Mouse (Mus musculus): Measurements from ENCODE around the gene Atp1b1. TPM values are rescaled to one million over a fixed set of nuclear protein-coding genes. Genes with fewer than 3 reads are reported as not detected.

The Atp1b1 gene
- polyA plus RNA-seq, 1 experiment = not detected

GRCm38 (mm10) chr1:164473398-164473797, 15.2 kb upstream of the Atp1b1 start:
- Histone ChIP-seq H3K27me3 (ENCODE audit: control insufficient read depth) (no peaks in the 10 kb centered on the region), H3K36me3 (ENCODE audit: control insufficient read depth) (no peaks in the 10 kb centered on the region), H3K9me3 (ENCODE audit: control insufficient read depth, low read length) (no peaks in the 10 kb centered on the region), H3K4me1 (ENCODE audit: control insufficient read depth) (no peaks in the 10 kb centered on the region), H3K4me3 (replicated peaks) (no peak overlapping the region)
- no peak for TF ChIP-seq TAL1 (IDR thresholded peaks at IDR 0.05; ENCODE audit: low read length)
- TF ChIP-seq GATA1 (IDR thresholded peaks at IDR 0.05; ENCODE audit: low read length) = no peak

- no peak overlapping the region for H3K4me3 ChIP-seq (replicated peaks)
- no peaks in the 10 kb centered on the region for H3K27me3 ChIP-seq (ENCODE audit: control insufficient read depth)
- H3K9me3 ChIP-seq (ENCODE audit: control insufficient read depth, low read length) = no peaks in the 10 kb centered on the region
- no peak for TF ChIP-seq GATA1 (IDR thresholded peaks at IDR 0.05; ENCODE audit: low read length)
- no peaks in the 10 kb centered on the region for H3K36me3 ChIP-seq (ENCODE audit: control insufficient read depth)
- no peaks in the 10 kb centered on the region for H3K4me1 ChIP-seq (ENCODE audit: control insufficient read depth)
These were observed 13.5 kb upstream of the Atp1b1 start for GRCm38 (mm10) chr1:164471632-164472031.

- TF ChIP-seq TAL1 (IDR thresholded peaks at IDR 0.05; ENCODE audit: low read length) = no peak
- no peak for TF ChIP-seq GATA1 (IDR thresholded peaks at IDR 0.05; ENCODE audit: low read length)
- H3K27me3 ChIP-seq (ENCODE audit: control insufficient read depth) = no peaks in the 10 kb centered on the region
- no peak overlapping the region for H3K4me3 ChIP-seq (replicated peaks)
- H3K4me1 ChIP-seq (ENCODE audit: control insufficient read depth) = no peaks in the 10 kb centered on the region
- H3K36me3 ChIP-seq (ENCODE audit: control insufficient read depth) = no peaks in the 10 kb centered on the region
- no peaks in the 10 kb centered on the region for H3K9me3 ChIP-seq (ENCODE audit: control insufficient read depth, low read length)
These were observed 12.8 kb upstream of the Atp1b1 start for GRCm38 (mm10) chr1:164470985-164471384.

GRCm38 (mm10) chr1:164468329-164468728, 10.2 kb upstream of the Atp1b1 start:
- H3K4me3 ChIP-seq (replicated peaks) = no peak overlapping the region
- TF ChIP-seq GATA1 (IDR thresholded peaks at IDR 0.05; ENCODE audit: low read length) = no peak
- TF ChIP-seq TAL1 (IDR thresholded peaks at IDR 0.05; ENCODE audit: low read length) = no peak
- no peaks in the 10 kb centered on the region for H3K36me3 ChIP-seq (ENCODE audit: control insufficient read depth)
- no peaks in the 10 kb centered on the region for H3K27me3 ChIP-seq (ENCODE audit: control insufficient read depth)
- no peaks in the 10 kb centered on the region for H3K9me3 ChIP-seq (ENCODE audit: control insufficient read depth, low read length)
- H3K4me1 ChIP-seq (ENCODE audit: control insufficient read depth) = no peaks in the 10 kb centered on the region

- H3K36me3 ChIP-seq (ENCODE audit: control insufficient read depth) = no peaks in the 10 kb centered on the region
- H3K4me1 ChIP-seq (ENCODE audit: control insufficient read depth) = no peaks in the 10 kb centered on the region
- no peak for TF ChIP-seq GATA1 (IDR thresholded peaks at IDR 0.05; ENCODE audit: low read length)
- TF ChIP-seq TAL1 (IDR thresholded peaks at IDR 0.05; ENCODE audit: low read length) = no peak
- H3K27me3 ChIP-seq (ENCODE audit: control insufficient read depth) = no peaks in the 10 kb centered on the region
- no peak overlapping the region for H3K4me3 ChIP-seq (replicated peaks)
- no peaks in the 10 kb centered on the region for H3K9me3 ChIP-seq (ENCODE audit: control insufficient read depth, low read length)
These were observed 9.3 kb upstream of the Atp1b1 start for GRCm38 (mm10) chr1:164467406-164467805.

GRCm38 (mm10) chr1:164461726-164462125, 3.6 kb upstream of the Atp1b1 start:
- no peaks in the 10 kb centered on the region for H3K36me3 ChIP-seq (ENCODE audit: control insufficient read depth)
- TF ChIP-seq GATA1 (IDR thresholded peaks at IDR 0.05; ENCODE audit: low read length) = no peak
- no peak for TF ChIP-seq TAL1 (IDR thresholded peaks at IDR 0.05; ENCODE audit: low read length)
- no peaks in the 10 kb centered on the region for H3K9me3 ChIP-seq (ENCODE audit: control insufficient read depth, low read length)
- no peak overlapping the region for H3K4me3 ChIP-seq (replicated peaks)
- H3K27me3 ChIP-seq (ENCODE audit: control insufficient read depth) = peaks cover 35% of the 10 kb centered on the region
- peaks cover 10% of the 10 kb centered on the region for H3K4me1 ChIP-seq (ENCODE audit: control insufficient read depth)

GRCm38 (mm10) chr1:164460921-164461697, 3.0 kb upstream of the Atp1b1 start:
- Histone ChIP-seq H3K4me3 (replicated peaks) (no peak overlapping the region), H3K4me1 (ENCODE audit: control insufficient read depth) (peaks cover 10% of the 10 kb centered on the region), H3K36me3 (ENCODE audit: control insufficient read depth) (no peaks in the 10 kb centered on the region), H3K27me3 (ENCODE audit: control insufficient read depth) (peaks cover 41% of the 10 kb centered on the region), H3K9me3 (ENCODE audit: control insufficient read depth, low read length) (no peaks in the 10 kb centered on the region)
- TF ChIP-seq TAL1 (IDR thresholded peaks at IDR 0.05; ENCODE audit: low read length) (no peak), GATA1 (IDR thresholded peaks at IDR 0.05; ENCODE audit: low read length) (no peak)

- Histone ChIP-seq H3K4me1 (ENCODE audit: control insufficient read depth) (peaks cover 10% of the 10 kb centered on the region), H3K27me3 (ENCODE audit: control insufficient read depth) (peaks cover 56% of the 10 kb centered on the region), H3K4me3 (replicated peaks) (peak overlapping the region; percentile 56), H3K9me3 (ENCODE audit: control insufficient read depth, low read length) (no peaks in the 10 kb centered on the region), H3K36me3 (ENCODE audit: control insufficient read depth) (no peaks in the 10 kb centered on the region)
- TF ChIP-seq TAL1 (IDR thresholded peaks at IDR 0.05; ENCODE audit: low read length) = no peak
- TF ChIP-seq GATA1 (IDR thresholded peaks at IDR 0.05; ENCODE audit: low read length) = no peak
These were observed 1.2 kb upstream of the Atp1b1 start for GRCm38 (mm10) chr1:164459127-164459905.

GRCm38 (mm10) chr1:164458621-164459051, 481 bp upstream of the Atp1b1 start:
- peak overlapping the region; percentile 56 for H3K4me3 ChIP-seq (replicated peaks)
- peaks cover 56% of the 10 kb centered on the region for H3K27me3 ChIP-seq (ENCODE audit: control insufficient read depth)
- no peak for TF ChIP-seq TAL1 (IDR thresholded peaks at IDR 0.05; ENCODE audit: low read length)
- no peak for TF ChIP-seq GATA1 (IDR thresholded peaks at IDR 0.05; ENCODE audit: low read length)

More at GRCm38 (mm10) chr1:164458621-164459051, 481 bp upstream of the Atp1b1 start:
- Histone ChIP-seq H3K9me3 (ENCODE audit: control insufficient read depth, low read length) (no peaks in the 10 kb centered on the region), H3K36me3 (ENCODE audit: control insufficient read depth) (no peaks in the 10 kb centered on the region), H3K4me1 (ENCODE audit: control insufficient read depth) (peaks cover 10% of the 10 kb centered on the region)
